Mouse (Mus musculus) embryonic facial prominence, embryonic 10.5 days (tissue): ENCODE results near the gene Gm49383. TPM values are rescaled to one million over a fixed set of nuclear protein-coding genes. Genes with fewer than 3 reads are reported as not detected.

Experiments
- DNase-seq: peaks from one replicate; pipeline ENCODE4 v3.0.0-alpha.2; 2017; ENCODE audit warnings: low spot score
- H3K27ac ChIP-seq: fragments of 300-500 bp; sonication (generic); replicated peaks from 2 replicates; pipeline ENCODE4 v1.5.1; 2016; ENCODE audit warnings: mild to moderate bottlenecking
- H3K27me3 ChIP-seq: fragments of 300-500 bp; sonication (generic); replicated peaks from 2 replicates; pipeline ENCODE4 v1.6.1; 2016; ENCODE audit warnings: low read depth, mild to moderate bottlenecking; ENCODE audit not compliant: poor library complexity, severe bottlenecking
- H3K36me3 ChIP-seq: fragments of 300-500 bp; sonication (generic); replicated peaks from 2 replicates; pipeline ENCODE4 v1.6.1; 2016; ENCODE audit warnings: mild to moderate bottlenecking, moderate library complexity
- H3K4me1 ChIP-seq: fragments of 300-500 bp; sonication (generic); 2 replicates; pipeline ENCODE4 v1.6.1; 2016
- H3K4me3 ChIP-seq: fragments of 300-500 bp; sonication (generic); 2 replicates; pipeline ENCODE4 v1.5.1; 2016; ENCODE audit warnings: mild to moderate bottlenecking, moderate library complexity
- H3K9me3 ChIP-seq: fragments of 300-500 bp; sonication (generic); 2 replicates; pipeline ENCODE4 v1.6.1; 2016; ENCODE audit warnings: mild to moderate bottlenecking
- WGBS: fragments of 180-500 bp; shearing (Covaris S2); methylation state at CpG from one replicate; pipeline ENCODE4 v1.1.7; 2016; 5-methylcytosine and 5-hydroxymethylcytosine counted together
- microRNA-seq: library from miRNA; unstranded; fragments of <30 nt; microRNA quantifications from one replicate; pipeline ENCODE4, GENCODE M21; 2017
- polyA plus RNA-seq: library from polyadenylated mRNA; unstranded; fragments of >200 nt; fragmentation: Nextera tagmentation; extraction: Ambion mirVana; gene quantifications from 2 replicates; pipeline ENCODE4 v1.2.1, GENCODE M21; 2016

Gene Gm49383
- polyA plus RNA-seq, 1 experiment from 2014 or later: 57.7 TPM

GRCm38 (mm10) chr12:69150049-69150448, 46.9 kb downstream of the Gm49383 start:
- DNase-seq: no peak
- Histone ChIP-seq H3K27ac (no peak overlapping the region), H3K27me3 (no peaks in the 10 kb centered on the region), H3K36me3 (peaks cover under 1% of the 10 kb centered on the region), H3K4me3 (no peak overlapping the region), H3K9me3 (no peaks in the 10 kb centered on the region), H3K4me1 (no peaks in the 10 kb centered on the region)
- WGBS: 89% methylated on average over 13 of the region's 13 CpGs

- Histone ChIP-seq H3K4me1 (no peaks in the 10 kb centered on the region), H3K27me3 (no peaks in the 10 kb centered on the region), H3K36me3 (no peaks in the 10 kb centered on the region), H3K27ac (no peak overlapping the region), H3K9me3 (no peaks in the 10 kb centered on the region), H3K4me3 (no peak overlapping the region)
- DNase-seq: no peak
- 90% methylated on average over 5 of the region's 5 CpGs for WGBS
Measured at GRCm38 (mm10) chr12:69147166-69147735, 49.7 kb downstream of the Gm49383 start.

GRCm38 (mm10) chr12:69143460-69143859, 53.4 kb downstream of the Gm49383 start:
- no peaks in the 10 kb centered on the region for H3K27me3 ChIP-seq
- DNase-seq: no peak
- no peak overlapping the region for H3K4me3 ChIP-seq
- H3K9me3 ChIP-seq: no peaks in the 10 kb centered on the region
- H3K36me3 ChIP-seq: no peaks in the 10 kb centered on the region
- no peak overlapping the region for H3K27ac ChIP-seq
- WGBS: 75% methylated on average over 6 of the region's 6 CpGs
- no peaks in the 10 kb centered on the region for H3K4me1 ChIP-seq

- Histone ChIP-seq H3K27me3 (no peaks in the 10 kb centered on the region), H3K36me3 (no peaks in the 10 kb centered on the region), H3K4me3 (no peak overlapping the region), H3K4me1 (no peaks in the 10 kb centered on the region), H3K27ac (no peak overlapping the region), H3K9me3 (no peaks in the 10 kb centered on the region)
- WGBS: 84% methylated on average over 7 of the region's 7 CpGs
- no peak for DNase-seq
Measured at GRCm38 (mm10) chr12:69139841-69140240, 57.1 kb downstream of the Gm49383 start.

- H3K36me3 ChIP-seq: no peaks in the 10 kb centered on the region
- H3K4me3 ChIP-seq: no peak overlapping the region
- no peaks in the 10 kb centered on the region for H3K4me1 ChIP-seq
- H3K27ac ChIP-seq: no peak overlapping the region
- DNase-seq: no peak
- H3K9me3 ChIP-seq: no peaks in the 10 kb centered on the region
- 87% methylated on average over 3 of the region's 3 CpGs for WGBS
- H3K27me3 ChIP-seq: no peaks in the 10 kb centered on the region
Measured at GRCm38 (mm10) chr12:69139201-69139600, 57.7 kb downstream of the Gm49383 start.

Small RNA genes within 50 kb of the gene (microRNA-seq; reads per million reads assigned to microRNA genes)
- gene Gm47287 (not detected), gene Gm47295 (0.91 reads per million)

Other genes with a start within 250 kb of the Gm49383 start
- 1,397 and 1,430 TPM in 2 replicates for gene Rps29, start 37.9 kb downstream of the Gm49383 start, polyA plus RNA-seq
- 29.4 and 31.2 TPM in 2 replicates for gene Lrr1, start 28.3 kb downstream of the Gm49383 start, polyA plus RNA-seq
- 553 and 593 TPM in 2 replicates for gene Rpl36al, start 13.0 kb downstream of the Gm49383 start, polyA plus RNA-seq
- 29.6 and 30.4 TPM in 2 replicates for gene Mgat2, start 12.9 kb downstream of the Gm49383 start, polyA plus RNA-seq
- gene Dnaaf2, start 1.3 kb upstream of the Gm49383 start, polyA plus RNA-seq: 15.4 and 17.0 TPM in 2 replicates
- 48.2 and 49.0 TPM in 2 replicates for gene Gm49384, start 7.2 kb upstream of the Gm49383 start, polyA plus RNA-seq
- gene Pole2, start 31.1 kb upstream of the Gm49383 start, polyA plus RNA-seq: 28.8 and 32.0 TPM in 2 replicates
- 1.8 and 4.0 TPM in 2 replicates for gene Klhdc1, start 44.1 kb upstream of the Gm49383 start, polyA plus RNA-seq
- 205 and 213 TPM in 2 replicates for gene Klhdc2, start 99.6 kb upstream of the Gm49383 start, polyA plus RNA-seq
- 95.0 and 98.7 TPM in 2 replicates for gene Nemf, start 160.1 kb upstream of the Gm49383 start, polyA plus RNA-seq
- gene Arf6, start 175.0 kb upstream of the Gm49383 start, polyA plus RNA-seq: 37.4 and 38.7 TPM in 2 replicates
- gene Gm9887, start 175.4 kb upstream of the Gm49383 start, polyA plus RNA-seq: 0.90 and 1.5 TPM in 2 replicates